Mouse (Mus musculus) thymus, adult 2 months (tissue): ENCODE measurements around the gene Lingo2. TPM values are rescaled to one million over a fixed set of nuclear protein-coding genes. Genes with fewer than 3 reads are reported as not detected.

Experiments
- DNase-seq: peaks from one replicate; pipeline ENCODE4 v3.0.0; 2021
- H3K27ac ChIP-seq: fragments of 200-500 bp; 2 replicates; pipeline ENCODE4 v1.5.1; 2012; ENCODE audit warnings: low read length, control low read depth; ENCODE audit not compliant: control insufficient read depth, insufficient read depth
- H3K27me3 ChIP-seq: fragments of 200-500 bp; 2 replicates; pipeline ENCODE4 v1.6.1; 2012; ENCODE audit warnings: mild to moderate bottlenecking, low read length, moderate library complexity, mixed read lengths; ENCODE audit not compliant: control insufficient read depth, insufficient read depth
- H3K36me3 ChIP-seq: fragments of 200-500 bp; 2 replicates; pipeline ENCODE4 v1.6.1; 2012; ENCODE audit warnings: mild to moderate bottlenecking, low read length, moderate library complexity; ENCODE audit not compliant: control insufficient read depth, insufficient read depth
- H3K4me1 ChIP-seq: fragments of 200-500 bp; replicated peaks from 2 replicates; pipeline ENCODE4 v1.6.1; 2012; ENCODE audit warnings: low read length; ENCODE audit not compliant: control insufficient read depth, insufficient read depth
- H3K4me3 ChIP-seq: fragments of 200-500 bp; 2 replicates; pipeline ENCODE4 v1.5.1; 2012; ENCODE audit warnings: mild to moderate bottlenecking, low read length, control low read depth, moderate library complexity; ENCODE audit not compliant: control insufficient read depth, insufficient read depth
- CTCF ChIP-seq: fragments of 200-500 bp; IDR thresholded peaks from 2 replicates; pipeline ENCODE4 v1.5.1; 2012; ENCODE audit warnings: mild to moderate bottlenecking, control low read depth, low read length, moderate library complexity, borderline replicate concordance; ENCODE audit not compliant: control insufficient read depth, poor library complexity, insufficient read depth; ENCODE audit errors: extremely low read depth
- POLR2A ChIP-seq: fragments of 200-500 bp; IDR thresholded peaks from 2 replicates; pipeline ENCODE4 v1.6.1; 2012; ENCODE audit warnings: mild to moderate bottlenecking, low read length, control low read depth, moderate library complexity; ENCODE audit not compliant: control insufficient read depth, poor library complexity, insufficient read depth; ENCODE audit errors: extremely low read depth
- WGBS: fragments of 180-500 bp; shearing (Covaris S2); methylation state at CpG from one replicate; pipeline ENCODE4 v1.1.7; 2018; 5-methylcytosine and 5-hydroxymethylcytosine counted together
- polyA plus RNA-seq: library from polyadenylated mRNA; depleted of rRNA; stranded (reverse); fragments of >200 nt; gene quantifications from 2 replicates; pipeline ENCODE4 v1.2.3, GENCODE M21; 2012

Lingo2 gene
- polyA plus RNA-seq, 1 experiment: 0.11 TPM

GRCm38 (mm10) chr4:35951894-35952293, 999.7 kb downstream of the Lingo2 start:
- TF ChIP-seq CTCF (no peak), POLR2A (no peak)
- DNase-seq: no peak
- no peak overlapping the region for H3K4me3 ChIP-seq
- H3K27me3 ChIP-seq: no peaks in the 10 kb centered on the region
- H3K36me3 ChIP-seq: no peaks in the 10 kb centered on the region
- H3K4me1 ChIP-seq: no peaks in the 10 kb centered on the region
- no peak overlapping the region for H3K27ac ChIP-seq

DNA sequence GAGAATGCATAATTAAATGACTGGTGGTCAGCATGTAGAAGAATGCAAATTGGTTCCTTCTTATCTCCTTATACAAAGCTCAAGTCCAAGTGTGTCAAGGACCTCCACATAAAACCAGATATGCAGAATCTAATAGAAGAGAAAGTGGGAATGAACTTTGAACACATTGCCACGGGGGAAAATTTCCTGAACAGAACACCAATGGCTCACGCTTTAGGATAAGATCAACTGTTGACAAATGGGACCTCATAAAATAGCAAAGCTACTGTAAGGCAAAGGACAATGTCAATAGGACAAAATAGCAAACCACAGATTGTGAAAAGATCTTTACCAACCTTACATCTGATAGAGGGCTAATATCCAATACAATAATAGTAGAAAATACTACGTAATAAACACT, 1000.3 kb downstream of the Lingo2 start:
- TF ChIP-seq POLR2A: no peak
- TF ChIP-seq CTCF: no peak
- H3K27me3 ChIP-seq: no peaks in the 10 kb centered on the region
- no peaks in the 10 kb centered on the region for H3K4me1 ChIP-seq
- H3K36me3 ChIP-seq: no peaks in the 10 kb centered on the region
- no peak overlapping the region for H3K4me3 ChIP-seq
- no peak for DNase-seq
- no peak overlapping the region for H3K27ac ChIP-seq
- 89% methylated on average over 3 of the region's 3 CpGs for WGBS

DNA sequence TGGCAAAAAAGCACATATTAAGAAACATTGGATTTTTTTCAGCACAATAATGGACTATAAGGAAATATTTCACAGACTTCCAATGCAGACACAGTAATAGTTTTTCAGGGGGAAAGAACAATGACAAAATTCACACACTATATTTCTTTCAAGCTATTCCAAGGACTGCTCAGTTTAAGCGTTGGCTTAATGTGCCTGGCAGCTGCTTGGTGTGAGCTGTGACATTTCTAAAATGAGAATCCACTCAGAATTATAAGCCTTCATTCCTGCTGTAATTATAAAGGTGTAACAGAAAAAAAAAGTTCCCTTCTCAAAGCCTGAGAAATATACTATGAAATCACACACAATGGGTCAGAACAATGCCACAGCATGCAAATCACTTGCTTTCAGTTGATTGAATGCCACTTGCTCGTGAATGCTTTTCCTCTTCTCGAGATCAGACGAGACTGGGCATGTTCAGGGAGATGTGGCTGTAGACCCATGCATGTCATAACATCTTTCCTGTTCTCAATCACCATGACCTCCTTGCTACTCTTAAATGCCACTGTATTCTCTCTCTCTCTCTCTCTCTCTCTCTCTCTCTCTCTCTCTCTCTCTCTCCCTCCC, 1017.4 kb downstream of the Lingo2 start:
- Histone ChIP-seq H3K36me3 (no peaks in the 10 kb centered on the region), H3K27ac (no peak overlapping the region), H3K4me3 (no peak overlapping the region), H3K27me3 (no peaks in the 10 kb centered on the region), H3K4me1 (no peaks in the 10 kb centered on the region)
- TF ChIP-seq POLR2A: no peak
- WGBS: 73% methylated on average over 4 of the region's 4 CpGs
- DNase-seq: no peak

DNA sequence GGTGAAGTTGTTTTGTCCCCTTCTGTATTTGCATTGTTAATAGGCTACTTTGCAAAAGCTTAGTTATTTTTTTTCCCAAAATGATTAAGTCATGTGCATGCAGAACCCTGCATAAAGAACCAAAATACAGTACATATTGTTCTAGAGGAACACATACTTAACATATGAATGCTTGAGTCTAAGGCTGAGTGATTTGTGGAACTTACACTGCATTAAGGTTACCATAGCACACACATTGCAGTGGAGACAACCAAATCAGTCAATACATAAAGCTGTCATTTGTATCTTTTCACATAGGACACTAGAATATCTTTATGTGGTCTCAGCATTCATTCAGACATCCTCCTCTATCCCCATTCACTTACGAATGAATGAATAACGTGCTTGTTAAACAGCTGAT, 1023.8 kb downstream of the Lingo2 start:
- Histone ChIP-seq H3K27me3 (no peaks in the 10 kb centered on the region), H3K27ac (no peak overlapping the region)
- 90% methylated on average over 2 of the region's 2 CpGs for WGBS

GRCm38 (mm10) chr4:35917453-35917852, 1034.1 kb downstream of the Lingo2 start:
- 81% methylated on average over 3 of the region's 3 CpGs for WGBS

More for the DNA sequence above, 1023.8 kb downstream of the Lingo2 start:
- Histone ChIP-seq H3K4me3 (no peak overlapping the region), H3K36me3 (no peaks in the 10 kb centered on the region), H3K4me1 (no peaks in the 10 kb centered on the region)
- DNase-seq: no peak
- TF ChIP-seq CTCF (no peak), POLR2A (no peak)

GRCm38 (mm10) chr4:35897769-35898564, 1053.6 kb downstream of the Lingo2 start:
- 82% methylated on average over 1 of the region's 1 CpGs for WGBS
- no peaks in the 10 kb centered on the region for H3K27me3 ChIP-seq
- H3K4me1 ChIP-seq: no peaks in the 10 kb centered on the region
- H3K36me3 ChIP-seq: no peaks in the 10 kb centered on the region
- H3K4me3 ChIP-seq: no peak overlapping the region
- no peak for TF ChIP-seq POLR2A
- TF ChIP-seq CTCF: no peak
- no peak for DNase-seq
- H3K27ac ChIP-seq: no peak overlapping the region

More at GRCm38 (mm10) chr4:35917453-35917852, 1034.1 kb downstream of the Lingo2 start:
- no peaks in the 10 kb centered on the region for H3K36me3 ChIP-seq
- TF ChIP-seq CTCF (no peak), POLR2A (no peak)
- no peak for DNase-seq
- no peaks in the 10 kb centered on the region for H3K4me1 ChIP-seq
- no peaks in the 10 kb centered on the region for H3K27me3 ChIP-seq
- H3K27ac ChIP-seq: no peak overlapping the region
- no peak overlapping the region for H3K4me3 ChIP-seq
